Mouse (Mus musculus) brain, adult 10 weeks (tissue): ENCODE results near the gene Sprr3. TPM values are rescaled to one million over a fixed set of nuclear protein-coding genes. Genes with fewer than 3 reads are reported as not detected.

Experiments
- polyA plus RNA-seq: library from polyadenylated mRNA; stranded (reverse); fragments of 350-450 nt; fragmentation: Illumina TruSeq; extraction: RNeasy Lipid Tissue Mini Kit (QIAGEN cat#74804); gene quantifications from one replicate; pipeline ENCODE4 v1.2.3, GENCODE M21; 2015; ENCODE audit warnings: low read depth, low replicate concordance

The Sprr3 gene
- polyA plus RNA-seq = not detected

DNA sequence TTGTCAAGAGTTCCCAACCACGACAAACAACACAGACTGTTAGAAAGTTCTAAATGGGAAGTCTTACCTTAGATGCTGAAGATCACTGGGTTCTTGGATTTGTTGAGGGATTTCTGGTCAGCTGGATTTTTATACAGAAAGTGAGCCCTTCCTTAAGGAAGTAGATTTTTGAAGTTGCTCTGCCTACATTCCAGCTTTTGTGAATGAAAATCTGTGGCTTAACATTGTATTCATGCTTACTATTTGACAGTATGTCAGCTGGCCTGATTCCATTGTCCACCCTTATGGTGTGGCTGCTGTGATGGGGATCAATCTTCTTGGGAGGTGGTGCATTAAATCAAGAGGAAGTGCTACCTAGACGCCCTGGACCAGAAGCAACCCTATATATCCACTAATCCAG lies at the start of gene Sprr3:
Gene Sprr3, minus strand, starts transcription at position 101 of the 400 bp plus-strand sequence.

DNA sequence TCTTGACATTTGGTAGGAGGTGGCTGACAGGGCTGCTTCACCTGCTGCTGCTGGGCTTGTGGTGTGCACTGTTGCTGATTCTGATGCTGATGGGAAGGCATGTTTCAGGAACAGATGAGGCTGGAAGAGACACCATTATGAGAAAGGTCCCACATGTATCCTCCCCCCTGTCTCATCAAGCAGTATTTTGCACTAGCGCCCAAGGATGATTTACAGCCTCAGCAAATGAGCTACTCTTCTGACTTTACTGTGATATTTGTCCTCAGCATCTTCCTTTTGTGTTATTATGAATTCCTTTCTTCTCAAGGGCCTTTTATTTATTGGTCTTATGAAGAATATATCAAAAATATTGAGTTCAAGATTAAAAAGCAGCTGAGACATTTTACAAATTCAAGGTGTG lies 41.9 kb upstream of the Sprr3 start, which contains the start of gene Sprr4:
Gene Sprr4, minus strand, starts transcription at position 101 of the 400 bp plus-strand sequence.

DNA sequence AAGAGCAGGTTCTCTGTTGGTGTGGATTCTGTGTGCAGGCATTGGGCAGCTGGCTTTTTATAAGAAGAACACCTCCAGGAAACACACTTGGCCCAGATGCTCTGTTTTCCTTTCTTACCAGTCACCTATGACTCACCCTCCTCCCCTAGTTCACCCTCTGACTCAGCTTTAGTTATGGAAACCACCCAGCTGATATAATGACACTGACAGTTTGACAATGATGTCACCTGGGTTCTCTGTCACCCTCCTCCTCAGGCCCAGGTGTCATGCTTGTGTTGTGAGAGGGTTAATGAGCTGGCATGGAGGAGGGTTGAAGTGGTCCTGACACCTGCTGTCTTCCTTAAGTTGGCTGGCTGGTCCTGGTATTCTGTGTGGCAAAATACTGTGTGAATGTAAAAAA lies 27.3 kb upstream of the Sprr3 start, which contains the start of gene Sprr1a:
Gene Sprr1a, minus strand, starts transcription at position 33 of the 400 bp plus-strand sequence.

DNA sequence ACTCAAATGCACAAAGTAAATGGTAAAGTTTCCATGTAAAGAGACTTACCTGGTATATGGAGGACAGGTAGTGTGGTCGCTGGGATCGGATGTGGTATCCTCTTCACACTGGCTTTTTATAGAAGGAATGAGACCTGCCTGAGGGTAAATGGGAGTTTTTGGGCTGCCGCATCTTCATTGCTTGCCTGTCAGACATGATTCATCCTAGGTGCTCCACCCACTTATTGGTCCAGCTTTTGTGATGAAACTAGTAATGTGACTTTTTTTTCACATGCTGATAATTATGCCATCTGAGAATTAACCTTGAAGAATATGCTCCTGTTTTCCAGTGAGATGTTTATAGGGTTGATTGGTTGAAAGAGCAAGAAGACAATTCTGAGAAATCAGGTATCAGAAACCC lies 19.8 kb downstream of the Sprr3 start, which contains the start of gene Sprr1b:
Gene Sprr1b, minus strand, starts transcription at position 101 of the 400 bp plus-strand sequence.

DNA sequence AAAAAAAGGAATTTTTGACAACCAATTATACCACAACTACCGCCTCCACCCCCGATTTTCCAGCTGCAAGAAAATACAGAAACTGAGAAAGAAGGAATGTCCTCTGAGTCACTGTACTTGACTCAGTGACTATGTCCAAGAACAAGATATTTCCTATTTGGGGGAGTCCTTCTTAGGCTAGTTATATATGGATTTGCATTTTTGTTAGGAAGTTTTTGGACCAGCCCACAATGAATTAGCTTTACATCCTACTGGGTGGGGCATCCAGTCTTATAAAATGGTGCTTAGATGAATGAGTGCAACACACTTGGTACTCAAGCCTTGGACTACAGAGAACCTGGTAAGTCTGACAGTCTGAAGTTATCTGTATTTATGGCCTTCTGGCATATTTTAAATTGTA lies 26.2 kb downstream of the Sprr3 start, which contains the start of gene Sprr2k:
Gene Sprr2k, plus strand, starts transcription at position 301 of the 400 bp plus-strand sequence.

DNA sequence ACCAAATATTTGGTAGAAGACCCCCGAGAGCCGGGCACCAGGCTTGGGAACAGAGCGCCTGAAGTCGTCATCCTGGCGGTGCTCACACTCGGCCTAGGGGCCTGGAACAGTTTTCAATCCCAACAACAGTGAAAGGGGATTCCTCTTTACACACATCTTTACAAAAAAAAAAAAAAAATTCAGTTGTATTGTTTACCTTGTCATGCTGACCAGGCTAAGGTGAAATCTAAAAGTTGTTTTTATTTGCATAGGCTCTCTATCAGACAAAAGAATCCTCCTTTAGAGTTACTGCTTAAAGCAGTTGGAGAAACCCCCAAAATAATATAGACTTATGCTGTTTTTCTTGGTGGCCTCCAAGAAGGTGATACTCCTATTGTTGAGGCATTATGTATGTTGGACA lies 29.2 kb downstream of the Sprr3 start, which contains the start of gene Gm9774:
Gene Gm9774, minus strand, starts transcription at position 101 of the 400 bp plus-strand sequence.

DNA sequence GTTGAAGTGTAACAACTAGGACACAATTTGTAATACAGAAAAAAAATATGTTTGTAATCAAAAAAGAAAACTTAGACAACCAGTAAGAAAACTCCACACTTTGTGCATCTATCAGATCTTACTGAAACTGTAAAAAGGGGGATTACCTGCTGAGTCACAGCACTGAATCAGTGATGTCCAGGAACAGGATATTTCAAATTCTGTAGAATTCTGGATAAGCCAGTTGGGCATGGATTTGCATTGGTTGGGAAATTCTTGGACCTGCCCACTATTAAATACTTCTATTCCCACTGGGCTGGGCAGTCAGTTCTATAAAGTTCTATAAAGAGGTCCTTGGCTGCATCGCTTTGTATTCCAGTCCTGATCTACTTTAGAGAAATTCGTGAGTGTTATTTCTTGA lies 40.7 kb downstream of the Sprr3 start, which contains the start of gene Sprr2j-ps:
Gene Sprr2j-ps, plus strand, starts transcription at position 301 of the 400 bp plus-strand sequence.

DNA sequence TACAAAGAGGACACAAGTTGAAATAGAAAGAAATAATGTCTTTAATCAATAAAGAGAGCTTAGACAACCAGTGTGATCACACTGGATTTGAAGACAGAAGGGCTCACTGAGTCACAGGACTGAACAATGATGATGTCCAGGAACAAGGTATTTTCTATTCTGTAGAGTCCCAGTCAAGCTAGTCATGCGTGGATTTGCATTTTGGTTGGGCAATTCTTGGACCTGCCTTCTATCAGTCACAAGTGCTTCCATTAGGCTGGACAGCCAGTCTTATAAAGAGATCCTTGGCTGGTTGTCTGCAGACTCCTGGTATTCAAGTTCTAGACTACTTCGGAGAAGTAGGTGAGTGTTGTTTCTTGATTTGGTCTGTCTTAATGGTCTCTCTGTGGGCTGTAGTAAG lies 50.8 kb downstream of the Sprr3 start, which contains the start of gene Sprr2i:
Gene Sprr2i, plus strand, starts transcription at position 301 of the 400 bp plus-strand sequence.

Other genes with a start within 250 kb of the Sprr3 start
- not detected for gene Sprr2a1, start 242.9 kb downstream of the Sprr3 start, polyA plus RNA-seq
- not detected for gene Sprr2a2, start 242.8 kb downstream of the Sprr3 start, polyA plus RNA-seq
- gene Sprr2a3, start 173.3 kb downstream of the Sprr3 start, polyA plus RNA-seq = not detected
- not detected for gene Sprr2b, start 142.1 kb downstream of the Sprr3 start, polyA plus RNA-seq
- gene Sprr2d, start 119.6 kb downstream of the Sprr3 start, polyA plus RNA-seq = not detected
- not detected for gene Sprr2e, start 106.6 kb downstream of the Sprr3 start, polyA plus RNA-seq
- not detected for gene Sprr2f, start 93.5 kb downstream of the Sprr3 start, polyA plus RNA-seq
- gene Sprr2h, start 73.0 kb downstream of the Sprr3 start, polyA plus RNA-seq = not detected
- not detected for gene Sprr2i, start 50.7 kb downstream of the Sprr3 start, polyA plus RNA-seq
- gene Sprr2j-ps, start 40.6 kb downstream of the Sprr3 start, polyA plus RNA-seq = not detected
- gene Gm9774, start 29.3 kb downstream of the Sprr3 start, polyA plus RNA-seq = 4.1 TPM
- gene Sprr2k, start 26.1 kb downstream of the Sprr3 start, polyA plus RNA-seq = not detected
- not detected for gene Sprr1b, start 19.9 kb downstream of the Sprr3 start, polyA plus RNA-seq
- gene Sprr1a, start 27.2 kb upstream of the Sprr3 start, polyA plus RNA-seq = not detected
- not detected for gene Sprr4, start 41.8 kb upstream of the Sprr3 start, polyA plus RNA-seq
- not detected for gene 2310046K23Rik, start 75.8 kb upstream of the Sprr3 start, polyA plus RNA-seq
- not detected for gene Ivl, start 115.0 kb upstream of the Sprr3 start, polyA plus RNA-seq
- not detected for gene Smcp, start 130.3 kb upstream of the Sprr3 start, polyA plus RNA-seq
- gene 2210017I01Rik, start 148.8 kb upstream of the Sprr3 start, polyA plus RNA-seq = not detected
- not detected for gene Lce6a, start 162.9 kb upstream of the Sprr3 start, polyA plus RNA-seq
- gene Lce1a1, start 189.6 kb upstream of the Sprr3 start, polyA plus RNA-seq = not detected
- gene Lce1b, start 198.2 kb upstream of the Sprr3 start, polyA plus RNA-seq = not detected
- not detected for gene Lce1a2, start 211.6 kb upstream of the Sprr3 start, polyA plus RNA-seq
- gene Lce1c, start 220.5 kb upstream of the Sprr3 start, polyA plus RNA-seq = not detected
- gene Lce1d, start 228.5 kb upstream of the Sprr3 start, polyA plus RNA-seq = not detected